Mouse (Mus musculus): ENCODE measurements around the gene Kif1c.

GRCm38 (mm10) chr11:70765776-70766445 lies 65.6 kb downstream of the Kif1c start:
- TF ChIP-seq POLR2A (IDR thresholded peaks at IDR 0.05; ENCODE audit: borderline replicate concordance, extremely low read depth, low read depth, low read length) (no peak), CTCF (IDR thresholded peaks at IDR 0.05; ENCODE audit: insufficient read depth, low read length) (no peak)
